Mouse (Mus musculus) cerebellum, adult 2 months (tissue): ENCODE results near the gene Oprl1. TPM values are rescaled to one million over a fixed set of nuclear protein-coding genes. Genes with fewer than 3 reads are reported as not detected.

Experiments
- DNase-seq, 2 experiments: peaks; one replicate each; pipeline ENCODE4 v3.0.0; 2021
- H3K27ac ChIP-seq: fragments of 200-500 bp; 2 replicates; pipeline ENCODE4 v1.5.1; 2012; ENCODE audit warnings: low read length, control low read depth, inconsistent platforms; ENCODE audit not compliant: insufficient read depth
- H3K27me3 ChIP-seq: fragments of 200-500 bp; 2 replicates; pipeline ENCODE4 v1.6.1; 2012; ENCODE audit warnings: inconsistent platforms, mild to moderate bottlenecking, low read length, moderate library complexity; ENCODE audit not compliant: control insufficient read depth, insufficient read depth
- H3K4me1 ChIP-seq: fragments of 200-500 bp; 2 replicates; pipeline ENCODE4 v1.6.1; 2011; ENCODE audit warnings: low read length; ENCODE audit not compliant: control insufficient read depth, insufficient read depth
- H3K4me3 ChIP-seq: fragments of 200-500 bp; replicated peaks from 2 replicates; pipeline ENCODE3; 2011; ENCODE audit warnings: mild to moderate bottlenecking, low read depth, low read length, control low read depth; ENCODE audit not compliant: insufficient read depth
- CTCF ChIP-seq: fragments of 200-500 bp; IDR thresholded peaks from 2 replicates; pipeline ENCODE4 v1.5.1; 2011; ENCODE audit warnings: low read depth, mild to moderate bottlenecking, control low read depth, low read length, moderate library complexity, borderline replicate concordance; ENCODE audit not compliant: insufficient read depth
- POLR2A ChIP-seq: fragments of 200-500 bp; IDR thresholded peaks from 2 replicates; pipeline ENCODE4 v1.6.1; 2011; ENCODE audit warnings: low read length, control low read depth, borderline replicate concordance; ENCODE audit not compliant: insufficient read depth
- WGBS: fragments of 180-500 bp; shearing (Covaris S2); methylation state at CpG from one replicate; pipeline ENCODE4 v1.1.7; 2018; 5-methylcytosine and 5-hydroxymethylcytosine counted together
- polyA plus RNA-seq: library from polyadenylated mRNA; depleted of rRNA; stranded (reverse); fragments of >200 nt; gene quantifications from 2 replicates; pipeline ENCODE4 v1.2.3, GENCODE M21; 2012

Gene Oprl1
- polyA plus RNA-seq, 1 experiment: 35.1 TPM

- Histone ChIP-seq H3K4me1 (peaks cover 16% of the 10 kb centered on the region; the same call in 1 of the 2 replicates), H3K27me3 (no peaks in the 10 kb centered on the region), H3K4me3 (no peak overlapping the region), H3K27ac (peak overlapping the region; percentile 73; the same call in 1 of the 2 replicates)
- TF ChIP-seq POLR2A (no peak), CTCF (no peak)
- peak; percentile 87 to 95 for DNase-seq
- WGBS: 4% methylated on average over 4 of the region's 4 CpGs
Observed at GRCm38 (mm10) chr2:181759041-181759440, 44.2 kb downstream of the Oprl1 start.

- no peak within 1 kb of the TSS for H3K27ac ChIP-seq
- TF ChIP-seq CTCF (no peak), POLR2A (no peak)
- no peaks in the 10 kb centered on the region for H3K27me3 ChIP-seq
- H3K4me3 ChIP-seq: no peak within 1 kb of the TSS
- WGBS: 49% methylated on average over 8 of the region's 8 CpGs
- no peak for DNase-seq
- peaks cover 22% of the 10 kb centered on the region; the same call in 1 of the 2 replicates for H3K4me1 ChIP-seq
Observed at GRCm38 (mm10) chr2:181763006-181763830, 48.4 kb downstream of the Oprl1 start, which contains the start of gene Myt1. Gene Myt1 (plus strand): TSS chr2:181763332.

- DNase-seq: no peak
- WGBS: 53% methylated on average over 14 of the region's 14 CpGs
- H3K4me3 ChIP-seq: no peak overlapping the region
- H3K27me3 ChIP-seq: no peaks in the 10 kb centered on the region
- H3K4me1 ChIP-seq: peaks cover 15% of the 10 kb centered on the region; the same call in 1 of the 2 replicates
- H3K27ac ChIP-seq: no peak overlapping the region
- TF ChIP-seq POLR2A: no peak
- TF ChIP-seq CTCF: no peak
Observed at GRCm38 (mm10) chr2:181763886-181764527, 49.2 kb downstream of the Oprl1 start.

GRCm38 (mm10) chr2:181764600-181764999 lies 49.8 kb downstream of the Oprl1 start:
- H3K4me1 ChIP-seq: peaks cover 18% of the 10 kb centered on the region; the same call in 1 of the 2 replicates

GRCm38 (mm10) chr2:181765251-181765650 lies 50.4 kb downstream of the Oprl1 start:
- H3K27me3 ChIP-seq: no peaks in the 10 kb centered on the region
- H3K4me3 ChIP-seq: no peak overlapping the region
- H3K4me1 ChIP-seq: peaks cover 15% of the 10 kb centered on the region; the same call in 1 of the 2 replicates
- no peak for DNase-seq
- TF ChIP-seq CTCF (no peak), POLR2A (no peak)
- H3K27ac ChIP-seq: peak overlapping the region; percentile 26; the same call in 1 of the 2 replicates
- WGBS: 63% methylated on average over 4 of the region's 4 CpGs

More at GRCm38 (mm10) chr2:181764600-181764999, 49.8 kb downstream of the Oprl1 start:
- WGBS: 15% methylated on average over 10 of the region's 10 CpGs
- Histone ChIP-seq H3K27me3 (no peaks in the 10 kb centered on the region), H3K27ac (no peak overlapping the region), H3K4me3 (no peak overlapping the region)
- TF ChIP-seq CTCF (no peak), POLR2A (no peak)
- peak in 1 of 2 experiments; percentile 41 for DNase-seq

GRCm38 (mm10) chr2:181766672-181767557 lies 52.1 kb downstream of the Oprl1 start:
- H3K27ac ChIP-seq: peak overlapping the region; percentile 81
- no peaks in the 10 kb centered on the region for H3K27me3 ChIP-seq
- DNase-seq: peak; percentile 81
- peak overlapping the region; percentile 86 for H3K4me3 ChIP-seq
- peaks cover 15% of the 10 kb centered on the region; the same call in 1 of the 2 replicates for H3K4me1 ChIP-seq
- WGBS: 7% methylated on average over 14 of the region's 14 CpGs
- TF ChIP-seq CTCF: no peak
- peak; percentile 57; the same call in 1 of the 2 replicates for TF ChIP-seq POLR2A

- H3K27ac ChIP-seq: no peak overlapping the region; the same call in none of the 2 replicates
Observed at GRCm38 (mm10) chr2:181768451-181768850, 53.6 kb downstream of the Oprl1 start.

More at GRCm38 (mm10) chr2:181768451-181768850, 53.6 kb downstream of the Oprl1 start:
- peak in 1 of 2 experiments; percentile 51 for DNase-seq
- TF ChIP-seq POLR2A: no peak
- no peak for TF ChIP-seq CTCF
- Histone ChIP-seq H3K4me3 (peak overlapping the region; percentile 86), H3K27me3 (no peaks in the 10 kb centered on the region), H3K4me1 (peaks cover 21% of the 10 kb centered on the region)
